Mouse (Mus musculus) left cerebral cortex, adult 2 months (tissue): ENCODE measurements at regions not wholly inside any gene's neighbourhood (a gene's known extent, or its start where the extent isn't known, plus 50 kb on each side); places are given as distances from the start of the nearest gene placed in this dataset.
A peak's percentile ranks its signal among the peaks of the same experiment; 100 is the strongest.

Experiments
- DNase-seq, 2 experiments: peaks; one replicate each; pipeline ENCODE4 v3.0.0; 2021 to 2022; ENCODE audit warnings: low spot score in 2 of 2, mixed read lengths in 1 of 2; ENCODE audit errors: extremely low spot score in 1 of 2
- H3K27ac ChIP-seq: fragments of 200-600 bp; 2 replicates; pipeline ENCODE4 v1.8.1; 2022
- H3K4me3 ChIP-seq: fragments of 200-600 bp; 2 replicates; pipeline ENCODE4 v1.8.1; 2022
- CTCF ChIP-seq: fragments of 200-600 bp; IDR thresholded peaks from 2 replicates; pipeline ENCODE4 v1.8.1; 2022; ENCODE audit warnings: antibody characterized with exemption, mild to moderate bottlenecking, moderate library complexity
- intact Hi-C: fragments of 180-260 bp; cut with DNase I; formaldehyde crosslinking; loops from one replicate; pipeline ENCODE4 v1.15.1; 2025

- DNase-seq: peak in 1 of 2 experiments; percentile 19
- TF ChIP-seq CTCF: no peak
- Histone ChIP-seq H3K27ac (peak overlapping the region; percentile 16; the same call in 1 of the 2 replicates), H3K4me3 (peak overlapping the region; percentile 7; the same call in 1 of the 2 replicates)
- intact Hi-C loops: no loop called here
These were observed 441.3 kb upstream of the 3110018I06Rik start for GRCm38 (mm10) chr12:107047059-107047531.

GRCm38 (mm10) chr12:107050891-107051635 lies 437.4 kb upstream of the 3110018I06Rik start:
- no peak for DNase-seq
- intact Hi-C loops: no loop called here
- TF ChIP-seq CTCF: no peak
- peak overlapping the region; percentile 44; the same call in 1 of the 2 replicates for H3K27ac ChIP-seq
- H3K4me3 ChIP-seq: no peak overlapping the region

- DNase-seq: peak in 1 of 2 experiments; percentile 18
- Histone ChIP-seq H3K27ac (peak overlapping the region; percentile 44; the same call in 1 of the 2 replicates), H3K4me3 (no peak overlapping the region)
- intact Hi-C loops: no loop called here
- TF ChIP-seq CTCF: no peak
These were observed 436.3 kb upstream of the 3110018I06Rik start for GRCm38 (mm10) chr12:107052136-107052535.

- no peak for TF ChIP-seq CTCF
- intact Hi-C loops: no loop called here
- no peak for DNase-seq
These were observed 431.9 kb upstream of the 3110018I06Rik start for GRCm38 (mm10) chr12:107056553-107056952.

GRCm38 (mm10) chr12:107060514-107060913 lies 427.9 kb upstream of the 3110018I06Rik start:
- TF ChIP-seq CTCF: no peak
- no peak for DNase-seq
- intact Hi-C loops: no loop called here
- Histone ChIP-seq H3K27ac (no peak overlapping the region), H3K4me3 (no peak overlapping the region)

More at GRCm38 (mm10) chr12:107056553-107056952, 431.9 kb upstream of the 3110018I06Rik start:
- no peak overlapping the region for H3K4me3 ChIP-seq
- no peak overlapping the region for H3K27ac ChIP-seq

GRCm38 (mm10) chr12:107067346-107067745 lies 421.1 kb upstream of the 3110018I06Rik start:
- no peak overlapping the region for H3K27ac ChIP-seq
- H3K4me3 ChIP-seq: no peak overlapping the region
- TF ChIP-seq CTCF: no peak; the same call in 1 of the 2 replicates
- intact Hi-C loops: no loop called here
- DNase-seq: no peak

- TF ChIP-seq CTCF: no peak
- Histone ChIP-seq H3K4me3 (no peak overlapping the region), H3K27ac (no peak overlapping the region)
- intact Hi-C loops: no loop called here
- no peak for DNase-seq
These were observed 405.9 kb upstream of the 3110018I06Rik start for GRCm38 (mm10) chr12:107082541-107082940.

GRCm38 (mm10) chr12:107085058-107085905 lies 403.1 kb upstream of the 3110018I06Rik start:
- Histone ChIP-seq H3K4me3 (no peak overlapping the region), H3K27ac (no peak overlapping the region)
- intact Hi-C loops: no loop called here
- no peak for DNase-seq
- no peak for TF ChIP-seq CTCF

GRCm38 (mm10) chr12:107085906-107086655 lies 402.4 kb upstream of the 3110018I06Rik start:
- H3K4me3 ChIP-seq: no peak overlapping the region
- no peak overlapping the region for H3K27ac ChIP-seq
- TF ChIP-seq CTCF: peak; percentile 47
- peak; percentile 37 to 38 for DNase-seq
- intact Hi-C loops: loop anchor here (2.0 kb wide), 1 partner anchor 913 kb away; no protein-coding TSS in a partner anchor

- Histone ChIP-seq H3K27ac (no peak overlapping the region), H3K4me3 (no peak overlapping the region)
- intact Hi-C loops: no loop called here
- DNase-seq: no peak
- TF ChIP-seq CTCF: no peak
These were observed 396.3 kb upstream of the 3110018I06Rik start for GRCm38 (mm10) chr12:107092151-107092550.

- peak; percentile 42 to 46 for DNase-seq
- H3K27ac ChIP-seq: no peak overlapping the region; the same call in 1 of the 2 replicates
- intact Hi-C loops: no loop called here
- H3K4me3 ChIP-seq: no peak overlapping the region
- TF ChIP-seq CTCF: no peak
These were observed 395.1 kb upstream of the 3110018I06Rik start for GRCm38 (mm10) chr12:107093326-107093725.
